Mouse (Mus musculus): Measurements from ENCODE around the gene Prox2. TPM values are rescaled to one million over a fixed set of nuclear protein-coding genes. Genes with fewer than 3 reads are reported as not detected.
A peak's percentile ranks its signal among the peaks of the same experiment; 100 is the strongest.

Gene Prox2
- polyA plus RNA-seq, 1 experiment from 2014 or later: 2.4 TPM

- no peak for ATAC-seq
Measured at GRCm38 (mm10) chr12:85124751-85125150, 14.2 kb upstream of the Prox2 start.

GRCm38 (mm10) chr12:85123645-85124044 is 13.1 kb upstream of the Prox2 start:
- H3K9me3 ChIP-seq (replicated peaks): no peaks in the 10 kb centered on the region
- H3K4me1 ChIP-seq: 0 out of 2 replicates have a peak, but pooled peaks cover 3% of the 10 kb centered on the region
- no peak overlapping the region for H3K27ac ChIP-seq
- H3K4me3 ChIP-seq: no peak overlapping the region
- no peak for ATAC-seq
- H3K9ac ChIP-seq: no peak overlapping the region
- WGBS: 95% methylated on average over 11 of the region's 11 CpGs
- peaks cover 94% of the 10 kb centered on the region for H3K36me3 ChIP-seq (ENCODE audit: poor library complexity, severe bottlenecking)
- no peaks in the 10 kb centered on the region for H3K27me3 ChIP-seq
- no peak overlapping the region for H3K4me2 ChIP-seq

More at GRCm38 (mm10) chr12:85124751-85125150, 14.2 kb upstream of the Prox2 start:
- H3K4me1 ChIP-seq: 0 out of 2 replicates have a peak, but pooled peaks cover 3% of the 10 kb centered on the region
- 94% methylated on average over 5 of the region's 5 CpGs for WGBS
- no peak overlapping the region for H3K4me3 ChIP-seq
- no peak overlapping the region for H3K27ac ChIP-seq
- no peaks in the 10 kb centered on the region for H3K9me3 ChIP-seq (replicated peaks)
- no peaks in the 10 kb centered on the region for H3K27me3 ChIP-seq
- no peak overlapping the region for H3K9ac ChIP-seq
- H3K4me2 ChIP-seq: no peak overlapping the region
- H3K36me3 ChIP-seq (ENCODE audit: poor library complexity, severe bottlenecking): peaks cover 92% of the 10 kb centered on the region

- no peak for ATAC-seq
- no peak overlapping the region for H3K4me3 ChIP-seq
- H3K4me1 ChIP-seq: 0 out of 2 replicates have a peak, but pooled peaks cover 3% of the 10 kb centered on the region
- H3K27me3 ChIP-seq: no peaks in the 10 kb centered on the region
- H3K4me2 ChIP-seq: no peak overlapping the region
- no peaks in the 10 kb centered on the region for H3K9me3 ChIP-seq (replicated peaks)
- H3K9ac ChIP-seq: no peak overlapping the region
- H3K36me3 ChIP-seq (ENCODE audit: poor library complexity, severe bottlenecking): peaks cover 94% of the 10 kb centered on the region
- WGBS: 91% methylated on average over 9 of the region's 9 CpGs
- H3K27ac ChIP-seq: no peak overlapping the region
Measured at GRCm38 (mm10) chr12:85123108-85123530, 12.6 kb upstream of the Prox2 start.

GRCm38 (mm10) chr12:85121806-85122459 is 11.4 kb upstream of the Prox2 start:
- ATAC-seq: no peak
- H3K27ac ChIP-seq: peak overlapping the region; percentile 15; the same call in 1 of the 2 replicates
- 0 out of 2 replicates have a peak, but pooled peaks cover 3% of the 10 kb centered on the region for H3K4me1 ChIP-seq
- no peak overlapping the region for H3K4me2 ChIP-seq
- no peaks in the 10 kb centered on the region for H3K9me3 ChIP-seq (replicated peaks)
- H3K36me3 ChIP-seq (ENCODE audit: poor library complexity, severe bottlenecking): peaks cover 84% of the 10 kb centered on the region
- no peak overlapping the region for H3K4me3 ChIP-seq
- no peak overlapping the region for H3K9ac ChIP-seq
- H3K27me3 ChIP-seq: no peaks in the 10 kb centered on the region
- 86% methylated on average over 9 of the region's 9 CpGs for WGBS

- Histone ChIP-seq H3K27ac (no peak overlapping the region), H3K27me3 (no peaks in the 10 kb centered on the region), H3K4me1 (peaks cover 25% of the 10 kb centered on the region), H3K36me3 (ENCODE audit: poor library complexity, severe bottlenecking) (peaks cover 45% of the 10 kb centered on the region), H3K9me3 (replicated peaks) (no peaks in the 10 kb centered on the region), H3K4me2 (no peak overlapping the region), H3K9ac (no peak overlapping the region), H3K4me3 (no peak overlapping the region)
- no peak for ATAC-seq
- WGBS: 63% methylated on average over 7 of the region's 7 CpGs
Measured at GRCm38 (mm10) chr12:85115678-85116077, 5.1 kb upstream of the Prox2 start.

GRCm38 (mm10) chr12:85113917-85114316 is 3.4 kb upstream of the Prox2 start:
- ATAC-seq: no peak
- Histone ChIP-seq H3K4me1 (peaks cover 37% of the 10 kb centered on the region), H3K36me3 (ENCODE audit: poor library complexity, severe bottlenecking) (peaks cover 29% of the 10 kb centered on the region), H3K9ac (no peak overlapping the region), H3K4me3 (no peak overlapping the region), H3K9me3 (replicated peaks) (no peaks in the 10 kb centered on the region), H3K27me3 (no peaks in the 10 kb centered on the region), H3K27ac (no peak overlapping the region), H3K4me2 (no peak overlapping the region)
- WGBS: 92% methylated on average over 3 of the region's 3 CpGs

- Histone ChIP-seq H3K9me3 (replicated peaks) (no peaks in the 10 kb centered on the region), H3K9ac (no peak overlapping the region), H3K4me3 (no peak overlapping the region), H3K4me2 (no peak overlapping the region), H3K4me1 (peaks cover 37% of the 10 kb centered on the region), H3K27ac (no peak overlapping the region), H3K36me3 (ENCODE audit: poor library complexity, severe bottlenecking) (peaks cover 23% of the 10 kb centered on the region), H3K27me3 (no peaks in the 10 kb centered on the region)
- no peak for ATAC-seq
- WGBS: 93% methylated on average over 3 of the region's 3 CpGs
Measured at GRCm38 (mm10) chr12:85113337-85113736, 2.8 kb upstream of the Prox2 start.

- H3K4me1 ChIP-seq: peaks cover 37% of the 10 kb centered on the region
- no peak overlapping the region for H3K27ac ChIP-seq
- H3K4me3 ChIP-seq: peak overlapping the region; percentile 99
- no peak overlapping the region for H3K9ac ChIP-seq
- WGBS: 89% methylated on average over 7 of the region's 7 CpGs
- H3K36me3 ChIP-seq (ENCODE audit: poor library complexity, severe bottlenecking): peaks cover 19% of the 10 kb centered on the region
- peak overlapping the region; percentile 95 for H3K4me2 ChIP-seq
- no peaks in the 10 kb centered on the region for H3K27me3 ChIP-seq
- no peak for ATAC-seq
- no peaks in the 10 kb centered on the region for H3K9me3 ChIP-seq (replicated peaks)
Measured at GRCm38 (mm10) chr12:85112550-85113251, 2.1 kb upstream of the Prox2 start.

GRCm38 (mm10) chr12:85110011-85110697 is 405 bp downstream of the Prox2 start:
- peak; percentile 16 for ATAC-seq

GRCm38 (mm10) chr12:85109426-85109825 is 1.1 kb downstream of the Prox2 start:
- Histone ChIP-seq H3K4me1 (peaks cover 34% of the 10 kb centered on the region), H3K4me2 (peak overlapping the region; percentile 95), H3K9me3 (replicated peaks) (no peaks in the 10 kb centered on the region), H3K36me3 (ENCODE audit: poor library complexity, severe bottlenecking) (no peaks in the 10 kb centered on the region), H3K9ac (no peak overlapping the region), H3K27me3 (no peaks in the 10 kb centered on the region), H3K4me3 (no peak overlapping the region), H3K27ac (no peak overlapping the region)
- no peak for ATAC-seq
- WGBS: 10% methylated on average over 4 of the region's 4 CpGs

More at GRCm38 (mm10) chr12:85110011-85110697, 405 bp downstream of the Prox2 start:
- Histone ChIP-seq H3K9me3 (replicated peaks) (no peaks in the 10 kb centered on the region), H3K9ac (peak overlapping the region; percentile 98), H3K27ac (peak overlapping the region; percentile 81), H3K4me1 (peaks cover 36% of the 10 kb centered on the region), H3K27me3 (no peaks in the 10 kb centered on the region), H3K4me3 (peak overlapping the region; percentile 99), H3K36me3 (ENCODE audit: poor library complexity, severe bottlenecking) (peaks cover 7% of the 10 kb centered on the region; the same call in 1 of the 2 replicates), H3K4me2 (peak overlapping the region; percentile 95)
- 12% methylated on average over 18 of the region's 18 CpGs for WGBS

GRCm38 (mm10) chr12:85108643-85109042 is 1.9 kb downstream of the Prox2 start:
- WGBS: 52% methylated on average over 3 of the region's 3 CpGs
- Histone ChIP-seq H3K4me2 (no peak overlapping the region), H3K4me1 (peaks cover 34% of the 10 kb centered on the region), H3K9me3 (replicated peaks) (no peaks in the 10 kb centered on the region), H3K9ac (no peak overlapping the region), H3K36me3 (ENCODE audit: poor library complexity, severe bottlenecking) (no peaks in the 10 kb centered on the region), H3K27ac (no peak overlapping the region), H3K27me3 (no peaks in the 10 kb centered on the region), H3K4me3 (no peak overlapping the region)
- ATAC-seq: no peak

- no peak overlapping the region for H3K4me3 ChIP-seq
- no peaks in the 10 kb centered on the region for H3K36me3 ChIP-seq (ENCODE audit: poor library complexity, severe bottlenecking)
- H3K27ac ChIP-seq: no peak overlapping the region
- H3K9me3 ChIP-seq (replicated peaks): no peaks in the 10 kb centered on the region
- no peaks in the 10 kb centered on the region for H3K27me3 ChIP-seq
- 0 out of 2 replicates have a peak overlapping the region, but pooled peaks have one; percentile 2 for H3K4me2 ChIP-seq
- peaks cover 13% of the 10 kb centered on the region for H3K4me1 ChIP-seq
- WGBS: 6% methylated on average over 8 of the region's 8 CpGs
- no peak overlapping the region for H3K9ac ChIP-seq
- ATAC-seq: no peak
Measured at GRCm38 (mm10) chr12:85106292-85106691, 4.3 kb downstream of the Prox2 start.
